Mouse (Mus musculus) lung, embryonic 16.5 days (tissue): ENCODE data around the gene Abcf2. TPM values are rescaled to one million over a fixed set of nuclear protein-coding genes. Genes with fewer than 3 reads are reported as not detected.

Experiments
- ATAC-seq: fragments of 200-750 bp; cut with Nextera tagmentation; 2 replicates; pipeline ENCODE4 v1.8.0; 2017; ENCODE audit warnings: low read depth, mild to moderate bottlenecking, moderate library complexity
- H3K27ac ChIP-seq: fragments of 300-500 bp; sonication (generic); 2 replicates; pipeline ENCODE4 v1.5.1; 2014; ENCODE audit warnings: mild to moderate bottlenecking, control low read depth, low read length
- H3K27me3 ChIP-seq: fragments of 300-500 bp; sonication (generic); 2 replicates; pipeline ENCODE4 v1.6.1; 2014; ENCODE audit warnings: low read depth, low read length, mixed read lengths; ENCODE audit not compliant: control insufficient read depth, insufficient read depth
- H3K36me3 ChIP-seq: fragments of 300-500 bp; sonication (generic); 2 replicates; pipeline ENCODE4 v1.6.1; 2014; ENCODE audit warnings: low read length; ENCODE audit not compliant: control insufficient read depth, insufficient read depth
- H3K4me1 ChIP-seq: fragments of 300-500 bp; sonication (generic); replicated peaks from 2 replicates; pipeline ENCODE4 v1.6.1; 2014; ENCODE audit warnings: low read length, mixed read lengths; ENCODE audit not compliant: control insufficient read depth, insufficient read depth
- H3K4me2 ChIP-seq: fragments of 300-500 bp; sonication (generic); 2 replicates; pipeline ENCODE4 v1.6.1; 2014; ENCODE audit warnings: low read depth, low read length, control low read depth
- H3K4me3 ChIP-seq: fragments of 300-500 bp; sonication (generic); 2 replicates; pipeline ENCODE4 v1.5.1; 2014; ENCODE audit warnings: mild to moderate bottlenecking, low read length, control low read depth
- H3K9ac ChIP-seq: fragments of 300-500 bp; sonication (generic); 2 replicates; pipeline ENCODE4 v1.6.1; 2014; ENCODE audit warnings: low read length, control low read depth
- H3K9me3 ChIP-seq: fragments of 300-500 bp; sonication (generic); 2 replicates; pipeline ENCODE4 v1.6.1; 2016; ENCODE audit warnings: low read length; ENCODE audit not compliant: control insufficient read depth
- WGBS: fragments of 180-500 bp; shearing (Covaris S2); extraction: QIAGEN DNeasy Blood & Tissue Kit; methylation state at CpG from one replicate; pipeline ENCODE4 v1.1.7; 2014; 5-methylcytosine and 5-hydroxymethylcytosine counted together
- polyA plus RNA-seq: library from polyadenylated mRNA; unstranded; fragments of >200 nt; fragmentation: Nextera tagmentation; extraction: Ambion mirVana; gene quantifications from 2 replicates; pipeline ENCODE4 v1.2.1, GENCODE M21; 2015

Abcf2 gene
- polyA plus RNA-seq, 1 experiment from 2014 or later = 93.4 TPM

DNA sequence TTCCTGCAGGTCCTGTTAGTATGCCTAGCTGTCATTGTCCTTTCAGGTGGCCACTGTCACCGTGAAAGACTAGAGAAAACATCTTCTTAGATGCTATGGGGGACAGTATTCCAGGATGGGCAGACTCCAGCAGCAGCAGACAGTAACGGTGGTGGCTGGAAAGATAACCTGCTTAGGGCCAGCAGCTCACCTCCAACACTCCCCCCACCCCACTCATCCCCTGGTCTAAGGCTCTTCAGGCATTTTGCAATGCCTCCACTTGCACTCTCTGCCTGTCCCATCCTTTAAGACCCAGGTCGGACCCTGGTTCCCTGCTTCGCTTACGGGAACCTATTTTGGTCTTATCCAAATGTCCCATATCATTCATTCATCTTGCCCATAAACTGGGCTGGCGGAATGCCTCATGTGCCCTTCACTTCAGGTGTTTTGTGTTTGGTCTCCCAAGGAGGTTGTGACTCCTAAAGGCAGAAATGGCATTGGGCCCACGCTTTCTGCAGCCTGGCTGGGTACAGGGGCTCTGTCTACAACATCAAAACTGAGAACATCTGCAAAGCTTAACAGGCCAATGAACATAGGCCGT is 26.3 kb upstream of the Abcf2 start:
- peaks cover 45% of the 10 kb centered on the region for H3K4me1 ChIP-seq

GRCm38 (mm10) chr5:24602751-24603343 is 25.6 kb upstream of the Abcf2 start:
- peak overlapping the region; percentile 70 for H3K4me3 ChIP-seq
- peak overlapping the region; percentile 85 for H3K4me2 ChIP-seq
- H3K9ac ChIP-seq = peak overlapping the region; percentile 90
- under 1% methylated on average over 16 of the region's 16 CpGs for WGBS
- no peaks in the 10 kb centered on the region for H3K9me3 ChIP-seq
- peak overlapping the region; percentile 100 for H3K27ac ChIP-seq
- peak; percentile 73 for ATAC-seq
- H3K4me1 ChIP-seq = peaks cover 50% of the 10 kb centered on the region
- H3K36me3 ChIP-seq = no peaks in the 10 kb centered on the region
- no peaks in the 10 kb centered on the region for H3K27me3 ChIP-seq

More for the DNA sequence above, 26.3 kb upstream of the Abcf2 start:
- H3K4me3 ChIP-seq = peak overlapping the region; percentile 70
- 61% methylated on average over 8 of the region's 8 CpGs for WGBS
- H3K27me3 ChIP-seq = no peaks in the 10 kb centered on the region
- H3K9me3 ChIP-seq = no peaks in the 10 kb centered on the region
- H3K27ac ChIP-seq = peak overlapping the region; percentile 100
- ATAC-seq = no peak
- no peaks in the 10 kb centered on the region for H3K36me3 ChIP-seq
- peak overlapping the region; percentile 85 for H3K4me2 ChIP-seq
- peak overlapping the region; percentile 85 for H3K9ac ChIP-seq

GRCm38 (mm10) chr5:24601911-24602750 is 24.9 kb upstream of the Abcf2 start:
- Histone ChIP-seq H3K4me3 (peak overlapping the region; percentile 70), H3K36me3 (no peaks in the 10 kb centered on the region), H3K9ac (peak overlapping the region; percentile 90), H3K27ac (peak overlapping the region; percentile 100), H3K27me3 (no peaks in the 10 kb centered on the region), H3K9me3 (no peaks in the 10 kb centered on the region), H3K4me1 (peaks cover 53% of the 10 kb centered on the region), H3K4me2 (peak overlapping the region; percentile 85)
- WGBS = under 1% methylated on average over 64 of the region's 73 CpGs
- ATAC-seq = peak; percentile 66

DNA sequence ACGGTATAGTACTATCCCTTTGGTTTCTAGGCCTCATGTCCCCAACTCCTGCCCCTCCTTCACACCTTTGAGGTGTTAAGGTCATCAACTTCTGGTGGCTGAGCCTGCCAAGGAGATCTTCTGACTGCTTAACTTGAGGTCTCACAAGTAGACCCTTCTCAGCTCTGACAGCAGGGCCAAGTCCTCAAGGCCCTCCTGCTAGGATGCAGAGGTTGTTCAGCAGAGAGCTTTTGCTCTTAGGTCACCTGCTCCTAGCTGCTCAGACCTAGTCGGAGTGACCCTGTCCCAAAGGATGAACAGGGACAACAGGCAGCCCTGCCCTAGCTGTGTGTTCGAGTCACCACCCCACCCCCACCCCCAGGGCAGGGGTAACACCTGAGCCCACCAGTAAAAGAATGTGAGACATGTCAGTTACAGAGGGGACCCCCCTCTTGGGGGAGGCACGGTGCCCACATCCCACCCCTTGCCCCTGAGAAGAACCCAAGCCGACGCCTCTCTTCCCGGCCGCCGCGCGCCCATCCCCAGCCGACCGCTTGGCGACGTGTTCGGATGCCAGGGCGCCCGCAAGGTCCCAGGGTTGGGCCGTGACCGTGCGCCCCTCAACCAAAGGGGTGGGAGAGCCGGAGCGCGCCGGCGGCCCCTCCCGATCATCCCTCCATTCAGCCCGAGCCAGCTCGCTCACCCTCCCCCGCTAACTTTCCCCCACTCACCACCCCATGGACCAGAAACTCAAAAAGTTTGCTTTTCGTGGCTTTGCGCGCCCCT is 24.0 kb upstream of the Abcf2 start:
- peak; percentile 11; the same call in 1 of the 2 replicates for ATAC-seq
- no peaks in the 10 kb centered on the region for H3K36me3 ChIP-seq

DNA sequence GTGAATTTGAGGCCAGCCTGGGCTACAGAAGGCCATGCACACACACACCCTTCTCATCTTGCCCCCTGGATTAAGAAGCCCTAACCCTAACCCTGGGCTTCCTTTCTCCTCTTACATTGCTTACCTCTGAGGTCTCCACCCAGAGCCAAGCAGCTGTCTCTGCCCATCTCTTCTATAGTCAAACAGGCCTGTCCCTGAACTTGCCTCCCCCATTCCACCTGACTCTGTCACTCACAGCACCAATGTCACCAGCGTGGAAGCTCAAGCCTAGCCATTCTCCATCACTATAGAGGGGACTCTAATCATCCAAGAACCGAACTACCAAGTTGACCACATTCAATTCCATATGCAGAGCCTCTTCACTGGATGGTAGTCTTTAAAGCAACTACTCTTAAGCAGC is 23.0 kb upstream of the Abcf2 start:
- Histone ChIP-seq H3K4me3 (no peak overlapping the region; the same call in 1 of the 2 replicates), H3K4me1 (peaks cover 46% of the 10 kb centered on the region), H3K9ac (no peak overlapping the region; the same call in 1 of the 2 replicates), H3K4me2 (no peak overlapping the region; the same call in 1 of the 2 replicates), H3K27me3 (no peaks in the 10 kb centered on the region), H3K27ac (no peak overlapping the region), H3K9me3 (no peaks in the 10 kb centered on the region), H3K36me3 (peaks cover 4% of the 10 kb centered on the region; the same call in 1 of the 2 replicates)
- WGBS = 78% methylated on average over 2 of the region's 2 CpGs
- ATAC-seq = no peak

More for the DNA sequence above, 24.0 kb upstream of the Abcf2 start:
- Histone ChIP-seq H3K9me3 (no peaks in the 10 kb centered on the region), H3K4me1 (peaks cover 56% of the 10 kb centered on the region), H3K4me2 (peak overlapping the region; percentile 85), H3K27ac (peak overlapping the region; percentile 100), H3K27me3 (no peaks in the 10 kb centered on the region), H3K4me3 (peak overlapping the region; percentile 70), H3K9ac (peak overlapping the region; percentile 90)
- 1% methylated on average over 33 of the region's 33 CpGs for WGBS

DNA sequence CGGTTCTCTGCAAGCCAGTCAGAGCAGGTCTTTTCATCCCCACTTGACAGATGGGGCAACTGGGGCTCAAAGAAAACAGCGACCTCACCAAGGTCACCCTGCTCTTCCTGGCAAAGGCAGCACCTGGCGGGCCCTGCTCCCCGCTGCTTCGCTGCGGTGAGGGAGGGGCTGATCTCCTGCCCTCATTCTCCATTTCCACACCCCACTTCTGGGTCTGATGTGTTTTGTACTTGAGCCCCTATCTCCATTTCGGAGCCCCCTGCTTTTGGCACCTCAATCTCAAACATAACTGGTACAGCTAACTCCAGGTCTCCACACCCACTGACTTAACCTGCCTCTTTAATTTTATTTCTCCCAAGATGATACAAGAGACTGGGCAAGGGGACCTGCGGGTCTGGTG is 21.9 kb upstream of the Abcf2 start:
- H3K9me3 ChIP-seq = no peaks in the 10 kb centered on the region
- no peaks in the 10 kb centered on the region for H3K27me3 ChIP-seq
- no peak overlapping the region for H3K27ac ChIP-seq
- H3K9ac ChIP-seq = peak overlapping the region; percentile 65
- peaks cover 8% of the 10 kb centered on the region for H3K36me3 ChIP-seq
- peak overlapping the region; percentile 55 for H3K4me3 ChIP-seq
- H3K4me2 ChIP-seq = peak overlapping the region; percentile 98
- 20% methylated on average over 8 of the region's 8 CpGs for WGBS
- no peak for ATAC-seq
- H3K4me1 ChIP-seq = peaks cover 44% of the 10 kb centered on the region

GRCm38 (mm10) chr5:24598570-24599006 is 21.3 kb upstream of the Abcf2 start:
- Histone ChIP-seq H3K27me3 (no peaks in the 10 kb centered on the region), H3K36me3 (peaks cover 13% of the 10 kb centered on the region), H3K9ac (peak overlapping the region; percentile 65), H3K9me3 (no peaks in the 10 kb centered on the region), H3K4me3 (peak overlapping the region; percentile 55), H3K27ac (no peak overlapping the region), H3K4me1 (peaks cover 38% of the 10 kb centered on the region), H3K4me2 (peak overlapping the region; percentile 98)
- no peak; the same call in 1 of the 2 replicates for ATAC-seq
- under 1% methylated on average over 39 of the region's 41 CpGs for WGBS

- Histone ChIP-seq H3K36me3 (peaks cover 14% of the 10 kb centered on the region), H3K9ac (peak overlapping the region; percentile 65), H3K9me3 (no peaks in the 10 kb centered on the region), H3K4me2 (peak overlapping the region; percentile 98), H3K27ac (no peak overlapping the region), H3K27me3 (no peaks in the 10 kb centered on the region), H3K4me3 (peak overlapping the region; percentile 55), H3K4me1 (peaks cover 33% of the 10 kb centered on the region)
- ATAC-seq = no peak
- WGBS = 24% methylated on average over 15 of the region's 15 CpGs
These were observed 20.8 kb upstream of the Abcf2 start for GRCm38 (mm10) chr5:24597901-24598569.
